Mouse (Mus musculus): Measurements from ENCODE around the gene Kif22.
A peak's percentile ranks its signal among the peaks of the same experiment; 100 is the strongest.

DNA sequence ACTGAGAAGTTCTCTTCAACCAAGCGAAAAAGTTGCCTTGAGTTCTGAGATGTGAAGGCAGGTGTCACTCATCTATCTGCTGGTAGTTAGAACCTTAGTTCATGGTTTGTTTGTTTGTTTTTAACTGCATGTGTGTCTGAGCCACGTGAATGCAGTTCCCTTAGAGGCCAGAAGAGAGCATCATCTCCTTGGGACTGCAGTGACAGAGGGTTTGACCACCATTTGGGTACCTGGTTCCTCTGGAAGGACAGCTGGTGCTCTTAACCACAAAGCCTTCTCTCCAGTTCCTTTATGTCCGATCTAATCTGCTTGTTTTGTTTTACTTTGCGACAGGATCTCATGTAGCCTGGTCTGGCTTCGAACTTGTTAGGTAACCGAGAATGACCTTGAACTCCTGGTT is 23.3 kb upstream of the Kif22 start:
- TF ChIP-seq CTCF (IDR thresholded peaks at IDR 0.05; ENCODE audit: low read depth) (peak; percentile 54), EP300 (IDR thresholded peaks at IDR 0.05; ENCODE audit: low read depth) (no peak)

Measured in liver, embryonic 14.5 days (tissue).